Comparison of ENCODE assay signal across 23 mouse cellular contexts in genomic region chr1:191303736-191304135, GRCm38 (mm10). TPM values are rescaled to one million over a fixed set of nuclear protein-coding genes. Genes with fewer than 3 reads are reported as not detected.
DNase-seq lines count a peak whose midpoint lies in the region; ATAC-seq and TF ChIP-seq lines count a peak whose summit lies in the region.
"Had no signal": no experiment of that assay in that cellular context is flagged by ENCODE, and none has a peak within 500 bp of the region (broad histone marks: within the 10 kb centered on the region; RNA-seq: fewer than 3 reads in every experiment).

No protein-coding gene starts in this region.

- H3K4me1 ChIP-seq in intestine, postnatal 0 days (replicated peaks; ENCODE audit: control insufficient read depth, insufficient read depth, low read length), result no peaks in the 10 kb centered on the region
- H3K4me1 ChIP-seq in intestine, embryonic 16.5 days (ENCODE audit: control insufficient read depth, insufficient read depth, low read length), result no peaks in the 10 kb centered on the region
- H3K4me1 ChIP-seq in lung, adult 2 months (ENCODE audit: control insufficient read depth, insufficient read depth, low read length), result no peaks in the 10 kb centered on the region; the same call in 1 of the 2 replicates
- H3K4me1 ChIP-seq in hindbrain, embryonic 13.5 days (replicated peaks), result no peaks in the 10 kb centered on the region; the same call in 1 of the 2 replicates
- H3K4me1 ChIP-seq: forebrain, embryonic 13.5 days; intestine, embryonic 15.5 days had no signal

- no peak for ATAC-seq in intestine, postnatal 0 days
- ATAC-seq in intestine, embryonic 16.5 days, result no peak
- ATAC-seq in hindbrain, embryonic 13.5 days (ENCODE audit: low FRiP score), result no peak
- ATAC-seq: forebrain, embryonic 13.5 days; forebrain, embryonic 16.5 days; hindbrain, embryonic 16.5 days; intestine, embryonic 15.5 days had no signal

- H3K4me3 ChIP-seq in intestine, postnatal 0 days (ENCODE audit: low read depth, low read length), result no peak overlapping the region
- H3K4me3 ChIP-seq in intestine, embryonic 16.5 days (ENCODE audit: low read length), result no peak overlapping the region
- H3K4me3 ChIP-seq in lung, adult 2 months (replicated peaks; ENCODE audit: extremely low read depth, low read depth, low read length), result no peak overlapping the region
- H3K4me3 ChIP-seq in hindbrain, embryonic 13.5 days, result no peak overlapping the region
- H3K4me3 ChIP-seq: forebrain, embryonic 10.5 days; forebrain, embryonic 13.5 days; gastrocnemius, adult 2 months; heart, embryonic 12.5 days; heart, embryonic 15.5 days; hindbrain, embryonic 12.5 days; intestine, embryonic 15.5 days had no signal

- H3K36me3 ChIP-seq in intestine, postnatal 0 days (ENCODE audit: control insufficient read depth, insufficient read depth), result peaks cover 5% of the 10 kb centered on the region; the same call in 1 of the 2 replicates
- H3K36me3 ChIP-seq in intestine, embryonic 16.5 days (ENCODE audit: control insufficient read depth, insufficient read depth, low read length), result 0 out of 2 replicates have a peak, but pooled peaks cover 2% of the 10 kb centered on the region
- H3K36me3 ChIP-seq in hindbrain, embryonic 13.5 days, result peaks cover 22% of the 10 kb centered on the region
- H3K36me3 ChIP-seq: intestine, embryonic 15.5 days had no signal

- DNase-seq in lung, adult 2 months, result peak; percentile 59
- DNase-seq in lung, postnatal 10 days, result peak; percentile 44
- peak; percentile 82 for DNase-seq in lung, postnatal 36 days
- DNase-seq in cerebellum, postnatal 36 days, result no peak
- no peak for DNase-seq in gastrocnemius, postnatal 25 days
- DNase-seq: adrenal gland, adult 2 months; B cell, adult 2 months; cerebellum, adult 2 months; cerebellum, adult 9-11 months; gastrocnemius, adult 2 months; gastrocnemius, postnatal 14 days; heart, adult 18-20 months had no signal

- H3K27ac ChIP-seq in intestine, postnatal 0 days (ENCODE audit: low read depth, low read length), result peak overlapping the region; percentile 46; the same call in 1 of the 2 replicates
- no peak overlapping the region for H3K27ac ChIP-seq in intestine, embryonic 16.5 days (ENCODE audit: low read length)
- H3K27ac ChIP-seq in hindbrain, embryonic 13.5 days, result no peak overlapping the region
- H3K27ac ChIP-seq: forebrain, embryonic 10.5 days; forebrain, embryonic 13.5 days; gastrocnemius, adult 2 months; heart, embryonic 15.5 days; hindbrain, embryonic 12.5 days; intestine, embryonic 15.5 days had no signal

- WGBS in intestine, postnatal 0 days, result 71% methylated on average over 3 of the region's 3 CpGs
- 79% methylated on average over 3 of the region's 3 CpGs for WGBS in intestine, embryonic 16.5 days
- 57% methylated on average over 3 of the region's 3 CpGs for WGBS in lung, adult 2 months
- WGBS in hindbrain, embryonic 13.5 days, result 79% methylated on average over 3 of the region's 3 CpGs

- no peak for TF ChIP-seq CTCF in intestine, postnatal 0 days (IDR thresholded peaks at IDR 0.05; ENCODE audit: low read depth)
- TF ChIP-seq CTCF in lung, adult 2 months (IDR thresholded peaks at IDR 0.05; ENCODE audit: insufficient read depth, low read length), result no peak

- no peaks in the 10 kb centered on the region for H3K27me3 ChIP-seq in intestine, postnatal 0 days (replicated peaks; ENCODE audit: control insufficient read depth, insufficient read depth, low read length)
- H3K27me3 ChIP-seq in intestine, embryonic 16.5 days (replicated peaks; ENCODE audit: control insufficient read depth, insufficient read depth, low read length), result no peaks in the 10 kb centered on the region
- no peaks in the 10 kb centered on the region for H3K27me3 ChIP-seq in hindbrain, embryonic 13.5 days
- H3K27me3 ChIP-seq: forebrain, embryonic 13.5 days; heart, embryonic 12.5 days; heart, embryonic 15.5 days; hindbrain, embryonic 12.5 days; intestine, embryonic 15.5 days had no signal

- TF ChIP-seq POLR2A in lung, adult 2 months (IDR thresholded peaks at IDR 0.05; ENCODE audit: borderline replicate concordance, extremely low read depth, low read depth, low read length), result no peak

- no peak overlapping the region for H3K4me2 ChIP-seq in intestine, postnatal 0 days (replicated peaks; ENCODE audit: low read depth)
- H3K4me2 ChIP-seq in intestine, embryonic 16.5 days (ENCODE audit: low read depth, low read length), result no peak overlapping the region
- H3K4me2 ChIP-seq in hindbrain, embryonic 13.5 days, result no peak overlapping the region
- H3K4me2 ChIP-seq: forebrain, embryonic 13.5 days; heart, embryonic 12.5 days; heart, embryonic 15.5 days; hindbrain, embryonic 12.5 days; intestine, embryonic 15.5 days had no signal

- no peaks in the 10 kb centered on the region for H3K9me3 ChIP-seq in intestine, postnatal 0 days (ENCODE audit: control insufficient read depth)
- H3K9me3 ChIP-seq in intestine, embryonic 16.5 days (ENCODE audit: control insufficient read depth, low read length), result no peaks in the 10 kb centered on the region
- H3K9me3 ChIP-seq in hindbrain, embryonic 13.5 days, result no peaks in the 10 kb centered on the region
- H3K9me3 ChIP-seq: forebrain, embryonic 10.5 days; forebrain, embryonic 13.5 days; heart, embryonic 15.5 days; hindbrain, embryonic 12.5 days; intestine, embryonic 15.5 days had no signal

- no peak overlapping the region for H3K9ac ChIP-seq in intestine, postnatal 0 days (ENCODE audit: low read depth, low read length)
- H3K9ac ChIP-seq in intestine, embryonic 16.5 days (ENCODE audit: low read depth, low read length), result no peak overlapping the region
- no peak overlapping the region for H3K9ac ChIP-seq in hindbrain, embryonic 13.5 days
- H3K9ac ChIP-seq: forebrain, embryonic 13.5 days; heart, embryonic 12.5 days; heart, embryonic 15.5 days; hindbrain, embryonic 12.5 days; intestine, embryonic 15.5 days had no signal

RNA-seq across cellular contexts. Expression of gene Nenf, which starts 14.3 kb away (rescaled TPM):
- 171 and 174 TPM in 2 replicates for polyA plus RNA-seq in intestine, postnatal 0 days (2015; fragmentation: Nextera tagmentation; extraction: Ambion mirVana)
- 83.3 and 88.7 TPM in 2 replicates for polyA plus RNA-seq in intestine, embryonic 16.5 days (2015; fragmentation: Nextera tagmentation; extraction: Ambion mirVana)
- 164 and 224 TPM in 2 replicates for polyA plus RNA-seq in lung, adult 2 months (2012; rRNA removed)
- polyA plus RNA-seq in hindbrain, embryonic 13.5 days (2015; fragmentation: Nextera tagmentation; extraction: Ambion mirVana), result 105 and 109 TPM in 2 replicates
- total RNA-seq in gastrocnemius, postnatal 25 days (2021), result 10 to 100 TPM; 54.3 to 62.3 TPM

RNA-seq across cellular contexts. Expression of gene Tmem206, which starts 22.0 kb away (rescaled TPM):
- 14.6 and 15.4 TPM in 2 replicates for polyA plus RNA-seq in intestine, postnatal 0 days (2015; fragmentation: Nextera tagmentation; extraction: Ambion mirVana)
- 18.2 and 19.3 TPM in 2 replicates for polyA plus RNA-seq in intestine, embryonic 16.5 days (2015; fragmentation: Nextera tagmentation; extraction: Ambion mirVana)
- 8.0 and 8.4 TPM in 2 replicates for polyA plus RNA-seq in lung, adult 2 months (2012; rRNA removed)
- 36.7 and 39.9 TPM in 2 replicates for polyA plus RNA-seq in hindbrain, embryonic 13.5 days (2015; fragmentation: Nextera tagmentation; extraction: Ambion mirVana)
- total RNA-seq in gastrocnemius, postnatal 25 days (2021), result 1 to 10 TPM; 1.2 to 1.3 TPM

Comparison
In these comparisons a context has a peak if more than half of its experiments do, and no peak if none do; other contexts are left out.
1. DNase-seq: peak in lung, adult 2 months (single experiment), lung, postnatal 10 days (single experiment) and lung, postnatal 36 days (single experiment); none in cerebellum, postnatal 36 days (0 of 2) and gastrocnemius, postnatal 25 days (single experiment).